Mouse (Mus musculus) E14TG2a.4 (cell line): ENCODE data around the gene Daxx.
"Not testable (repeated sequence)": the region's sequence is repeated elsewhere in the genome, so short reads cannot be mapped to it uniquely, and the experiment has no call there.

Experiments used
- H3K27me3 ChIP-seq: 2 replicates; pipeline ENCODE4 v1.6.1; 2014; ENCODE audit warnings: low read length, control low read depth; ENCODE audit not compliant: insufficient read depth
- H3K36me3 ChIP-seq: 2 replicates; pipeline ENCODE4 v1.6.1; 2014; ENCODE audit warnings: low read length, control low read depth; ENCODE audit not compliant: insufficient read depth
- H3K4me1 ChIP-seq: replicated peaks from 2 replicates; pipeline ENCODE4 v1.6.1; 2014; ENCODE audit warnings: low read depth, low read length, control low read depth
- H3K4me3 ChIP-seq: replicated peaks from 2 replicates; pipeline ENCODE4 v1.5.1; 2014; ENCODE audit warnings: mild to moderate bottlenecking, low read length
- H3K9me3 ChIP-seq: 2 replicates; pipeline ENCODE4 v1.6.1; 2014; ENCODE audit warnings: low read length, control low read depth
- CTCF ChIP-seq: conservative IDR thresholded peaks from 2 replicates; pipeline ENCODE4 v1.5.1; 2014; ENCODE audit warnings: low read length
- NANOG ChIP-seq: IDR thresholded peaks from 2 replicates; pipeline ENCODE4 v1.6.1; 2014; ENCODE audit warnings: borderline replicate concordance, low read length, mixed read lengths
- POU5F1 ChIP-seq: IDR thresholded peaks from 2 replicates; pipeline ENCODE4 v1.6.1; 2014; ENCODE audit warnings: low read length, borderline replicate concordance

Gene Daxx

GRCm38 (mm10) chr17:33890533-33891059, 18.6 kb upstream of the Daxx start, which contains the start of gene Kifc1:
Kifc1 (minus strand) TSS chr17:33890661.
- Histone ChIP-seq H3K4me1 (peaks cover 73% of the 10 kb centered on the region), H3K4me3 (peak within 1 kb of the TSS; percentile 89), H3K9me3 (no peaks in the 10 kb centered on the region), H3K27me3 (no peaks in the 10 kb centered on the region), H3K36me3 (peaks cover 33% of the 10 kb centered on the region)
- peak; percentile 89 for TF ChIP-seq CTCF
- no peak for TF ChIP-seq NANOG

- Histone ChIP-seq H3K4me1 (peaks cover 73% of the 10 kb centered on the region), H3K36me3 (peaks cover 30% of the 10 kb centered on the region), H3K27me3 (no peaks in the 10 kb centered on the region), H3K9me3 (no peaks in the 10 kb centered on the region), H3K4me3 (no peak overlapping the region)
- TF ChIP-seq CTCF (no peak), NANOG (no peak), POU5F1 (no peak)
Observed at GRCm38 (mm10) chr17:33891357-33891756, 17.9 kb upstream of the Daxx start.

GRCm38 (mm10) chr17:33891892-33892291, 17.3 kb upstream of the Daxx start:
- not testable (repeated sequence) for H3K9me3 ChIP-seq, H3K4me3 ChIP-seq, H3K27me3 ChIP-seq
- TF ChIP-seq CTCF: peak; percentile 21
- H3K36me3 ChIP-seq: peaks cover 25% of the 10 kb centered on the region
- H3K4me1 ChIP-seq: peaks cover 72% of the 10 kb centered on the region

GRCm38 (mm10) chr17:33892429-33892828, 16.8 kb upstream of the Daxx start:
- Histone ChIP-seq H3K4me1 (peaks cover 71% of the 10 kb centered on the region), H3K9me3 (no peaks in the 10 kb centered on the region), H3K4me3 (peak overlapping the region; percentile 37), H3K36me3 (peaks cover 20% of the 10 kb centered on the region), H3K27me3 (no peaks in the 10 kb centered on the region)
- TF ChIP-seq NANOG: peak; percentile 74
- TF ChIP-seq CTCF: no peak
- TF ChIP-seq POU5F1: no peak; the same call in 1 of the 2 replicates

GRCm38 (mm10) chr17:33893011-33893410, 16.2 kb upstream of the Daxx start:
- H3K4me3 ChIP-seq: peak overlapping the region; percentile 37
- H3K9me3 ChIP-seq, H3K27me3 ChIP-seq: not testable (repeated sequence)
- H3K4me1 ChIP-seq: peaks cover 71% of the 10 kb centered on the region
- H3K36me3 ChIP-seq: peaks cover 14% of the 10 kb centered on the region

- H3K4me1 ChIP-seq: peaks cover 91% of the 10 kb centered on the region
- H3K4me3 ChIP-seq: no peak overlapping the region
- peak; percentile 75 for TF ChIP-seq CTCF
- no peak for TF ChIP-seq NANOG
- H3K27me3 ChIP-seq: no peaks in the 10 kb centered on the region
- H3K9me3 ChIP-seq: no peaks in the 10 kb centered on the region
- peaks cover 5% of the 10 kb centered on the region; the same call in 1 of the 2 replicates for H3K36me3 ChIP-seq
Observed at GRCm38 (mm10) chr17:33897114-33897794, 12.0 kb upstream of the Daxx start.

- H3K36me3 ChIP-seq, H3K27me3 ChIP-seq, H3K9me3 ChIP-seq: not testable (repeated sequence)
- H3K4me1 ChIP-seq: peaks cover 92% of the 10 kb centered on the region
- 0 out of 2 replicates have a peak overlapping the region, but pooled peaks have one; percentile 13 for H3K4me3 ChIP-seq
Observed at GRCm38 (mm10) chr17:33898193-33898592, 11.0 kb upstream of the Daxx start.

GRCm38 (mm10) chr17:33899642-33900041, 9.6 kb upstream of the Daxx start:
- Histone ChIP-seq H3K4me1 (peaks cover 91% of the 10 kb centered on the region), H3K27me3 (no peaks in the 10 kb centered on the region), H3K4me3 (peak overlapping the region; percentile 30), H3K9me3 (no peaks in the 10 kb centered on the region), H3K36me3 (peaks cover 5% of the 10 kb centered on the region; the same call in 1 of the 2 replicates)
- no peak for TF ChIP-seq POU5F1
- TF ChIP-seq NANOG: no peak
- TF ChIP-seq CTCF: no peak

GRCm38 (mm10) chr17:33900281-33900988, 8.8 kb upstream of the Daxx start:
- TF ChIP-seq CTCF: no peak
- H3K36me3 ChIP-seq: peaks cover 5% of the 10 kb centered on the region; the same call in 1 of the 2 replicates
- no peaks in the 10 kb centered on the region for H3K27me3 ChIP-seq
- peaks cover 83% of the 10 kb centered on the region for H3K4me1 ChIP-seq
- peak overlapping the region; percentile 30 for H3K4me3 ChIP-seq
- H3K9me3 ChIP-seq: no peaks in the 10 kb centered on the region
